Mouse (Mus musculus) layer of hippocampus, adult 9-11 months (tissue): Measurements from ENCODE around the gene Fndc3a.

Experiments used
- DNase-seq: peaks from one replicate; pipeline ENCODE4 v3.0.0; 2022

Fndc3a gene

GRCm38 (mm10) chr14:72709710-72710340 is at the start of gene Fndc3a:
Gene Fndc3a (minus strand): TSS chr14:72710003.
- DNase-seq = peak; percentile 87

- no peak for DNase-seq
Observed at GRCm38 (mm10) chr14:72752893-72753292, 43.1 kb upstream of the Fndc3a start.

- no peak for DNase-seq
Observed at GRCm38 (mm10) chr14:72750426-72751182, 40.8 kb upstream of the Fndc3a start.

- DNase-seq = no peak
Observed at GRCm38 (mm10) chr14:72748331-72748730, 38.5 kb upstream of the Fndc3a start.

- no peak for DNase-seq
Observed at GRCm38 (mm10) chr14:72741667-72742066, 31.9 kb upstream of the Fndc3a start.

- DNase-seq = no peak
Observed at GRCm38 (mm10) chr14:72740336-72740735, 30.5 kb upstream of the Fndc3a start.

GRCm38 (mm10) chr14:72739484-72740208 is 29.8 kb upstream of the Fndc3a start:
- DNase-seq = no peak

- no peak for DNase-seq
Observed at GRCm38 (mm10) chr14:72738776-72739175, 29.0 kb upstream of the Fndc3a start.

- no peak for DNase-seq
Observed at GRCm38 (mm10) chr14:72738217-72738616, 28.4 kb upstream of the Fndc3a start.

GRCm38 (mm10) chr14:72725865-72726264 is 16.1 kb upstream of the Fndc3a start:
- DNase-seq = no peak

GRCm38 (mm10) chr14:72722274-72723053 is 12.7 kb upstream of the Fndc3a start:
- no peak for DNase-seq

- DNase-seq = no peak
Observed at GRCm38 (mm10) chr14:72716175-72716574, 6.4 kb upstream of the Fndc3a start.

GRCm38 (mm10) chr14:72711130-72711529 is 1.3 kb upstream of the Fndc3a start:
- no peak for DNase-seq

- no peak for DNase-seq
Observed at GRCm38 (mm10) chr14:72710341-72711027, 681 bp upstream of the Fndc3a start.

GRCm38 (mm10) chr14:72709091-72709709 is 603 bp downstream of the Fndc3a start:
- DNase-seq = peak; percentile 5

- peak; percentile 29 for DNase-seq
Observed at GRCm38 (mm10) chr14:72708581-72708991, 1.2 kb downstream of the Fndc3a start.

GRCm38 (mm10) chr14:72700056-72700455 is 9.7 kb downstream of the Fndc3a start:
- no peak for DNase-seq

- no peak for DNase-seq
Observed at GRCm38 (mm10) chr14:72691406-72691805, 18.4 kb downstream of the Fndc3a start.

GRCm38 (mm10) chr14:72689525-72689924 is 20.3 kb downstream of the Fndc3a start:
- DNase-seq = no peak

- no peak for DNase-seq
Observed at GRCm38 (mm10) chr14:72684857-72685370, 24.9 kb downstream of the Fndc3a start.

GRCm38 (mm10) chr14:72677247-72677646 is 32.6 kb downstream of the Fndc3a start:
- DNase-seq = no peak

- no peak for DNase-seq
Observed at GRCm38 (mm10) chr14:72671911-72672310, 37.9 kb downstream of the Fndc3a start.
